Mouse (Mus musculus) natural killer cell, adult 2 months (primary cell): ENCODE measurements around the gene Col16a1.

Experiments used
- DNase-seq, 2 experiments: peaks; one replicate each; pipeline ENCODE4 v3.0.0; 2022; ENCODE audit warnings: low spot score in 2 of 2

The Col16a1 gene

GRCm38 (mm10) chr4:130045609-130046008, 2.0 kb upstream of the Col16a1 start:
- DNase-seq: peak; percentile 75 to 81

GRCm38 (mm10) chr4:130048203-130048479, 501 bp downstream of the Col16a1 start:
- no peak for DNase-seq

- no peak for DNase-seq
These were observed 2.6 kb downstream of the Col16a1 start for GRCm38 (mm10) chr4:130050056-130050824.

GRCm38 (mm10) chr4:130052283-130052682, 4.6 kb downstream of the Col16a1 start:
- no peak for DNase-seq

- no peak for DNase-seq
These were observed 5.5 kb downstream of the Col16a1 start for GRCm38 (mm10) chr4:130053111-130053510.

- no peak for DNase-seq
These were observed 7.1 kb downstream of the Col16a1 start for GRCm38 (mm10) chr4:130054727-130055126.

- DNase-seq: no peak
These were observed 7.7 kb downstream of the Col16a1 start for GRCm38 (mm10) chr4:130055160-130056010.

- DNase-seq: no peak
These were observed 8.3 kb downstream of the Col16a1 start for GRCm38 (mm10) chr4:130056011-130056322.

GRCm38 (mm10) chr4:130056471-130056870, 8.8 kb downstream of the Col16a1 start:
- DNase-seq: no peak

GRCm38 (mm10) chr4:130060937-130061336, 13.3 kb downstream of the Col16a1 start:
- DNase-seq: no peak

GRCm38 (mm10) chr4:130063191-130063590, 15.6 kb downstream of the Col16a1 start:
- DNase-seq: no peak

GRCm38 (mm10) chr4:130066816-130067215, 19.2 kb downstream of the Col16a1 start:
- DNase-seq: peak; percentile 21 to 30

- no peak for DNase-seq
These were observed 22.9 kb downstream of the Col16a1 start for GRCm38 (mm10) chr4:130070523-130070922.

- no peak for DNase-seq
These were observed 24.1 kb downstream of the Col16a1 start for GRCm38 (mm10) chr4:130071758-130072157.

- no peak for DNase-seq
These were observed 25.7 kb downstream of the Col16a1 start for GRCm38 (mm10) chr4:130073367-130073766.

GRCm38 (mm10) chr4:130074761-130075515, 27.3 kb downstream of the Col16a1 start:
- no peak for DNase-seq

GRCm38 (mm10) chr4:130076856-130077255, 29.2 kb downstream of the Col16a1 start:
- no peak for DNase-seq

GRCm38 (mm10) chr4:130078816-130079485, 31.3 kb downstream of the Col16a1 start:
- DNase-seq: no peak

- DNase-seq: no peak
These were observed 31.9 kb downstream of the Col16a1 start for GRCm38 (mm10) chr4:130079521-130079920.

GRCm38 (mm10) chr4:130081345-130082190, 33.9 kb downstream of the Col16a1 start:
- DNase-seq: no peak

GRCm38 (mm10) chr4:130082211-130082610, 34.6 kb downstream of the Col16a1 start:
- DNase-seq: no peak
